ENCODE assay signal across 9 mouse cellular contexts in genomic region chr13:64180300-64180699, GRCm38 (mm10). TPM values are rescaled to one million over a fixed set of nuclear protein-coding genes. Genes with fewer than 3 reads are reported as not detected.
DNase-seq lines count a peak whose midpoint lies in the region; ATAC-seq and TF ChIP-seq lines count a peak whose summit lies in the region.
"Had no signal": no experiment of that assay in that cellular context is flagged by ENCODE, and none has a peak within 500 bp of the region (broad histone marks: within the 10 kb centered on the region; RNA-seq: fewer than 3 reads in every experiment).

No protein-coding gene starts in this region.

- peaks cover 28% of the 10 kb centered on the region for H3K36me3 ChIP-seq in forebrain, postnatal 0 days (ENCODE audit: insufficient read depth)
- H3K36me3 ChIP-seq in forebrain, embryonic 14.5 days (ENCODE audit: control insufficient read depth, insufficient read depth, low read length) = 0 out of 2 replicates have a peak, but pooled peaks cover 11% of the 10 kb centered on the region
- H3K36me3 ChIP-seq in liver, embryonic 14.5 days (replicated peaks; ENCODE audit: control insufficient read depth, insufficient read depth, low read depth) = no peaks in the 10 kb centered on the region
- H3K36me3 ChIP-seq in liver, embryonic 12.5 days = no peaks in the 10 kb centered on the region
- peaks cover 2% of the 10 kb centered on the region; the same call in 1 of the 2 replicates for H3K36me3 ChIP-seq in small intestine, adult 2 months (ENCODE audit: control insufficient read depth, insufficient read depth, low read length)

- no peak overlapping the region for H3K27ac ChIP-seq in forebrain, postnatal 0 days (ENCODE audit: low read depth, low read length)
- no peak overlapping the region for H3K27ac ChIP-seq in forebrain, embryonic 14.5 days (ENCODE audit: low read depth, low read length)
- no peak overlapping the region for H3K27ac ChIP-seq in liver, embryonic 14.5 days
- no peak overlapping the region for H3K27ac ChIP-seq in liver, embryonic 12.5 days
- no peak overlapping the region for H3K27ac ChIP-seq in small intestine, adult 2 months (ENCODE audit: insufficient read depth, low read depth, low read length)
- H3K27ac ChIP-seq: macrophage had no signal

- WGBS in forebrain, postnatal 0 days = 94% methylated on average over 4 of the region's 4 CpGs
- 94% methylated on average over 4 of the region's 4 CpGs for WGBS in forebrain, embryonic 14.5 days
- 54% methylated on average over 4 of the region's 4 CpGs for WGBS in liver, embryonic 14.5 days (ENCODE audit: insufficient replicate concordance)
- WGBS in liver, embryonic 12.5 days (ENCODE audit: insufficient replicate concordance) = 63% methylated on average over 4 of the region's 4 CpGs
- 84% methylated on average over 4 of the region's 4 CpGs for WGBS in small intestine, adult 2 months

- ATAC-seq in forebrain, postnatal 0 days = no peak
- ATAC-seq in forebrain, embryonic 14.5 days = no peak
- ATAC-seq in liver, embryonic 14.5 days (ENCODE audit: insufficient read depth) = no peak
- no peak; the same call in 1 of the 2 replicates for ATAC-seq in liver, embryonic 12.5 days

- H3K4me3 ChIP-seq in forebrain, postnatal 0 days (ENCODE audit: low read depth, low read length) = no peak overlapping the region
- H3K4me3 ChIP-seq in forebrain, embryonic 14.5 days (ENCODE audit: low read depth, low read length) = no peak overlapping the region
- H3K4me3 ChIP-seq in liver, embryonic 14.5 days (ENCODE audit: insufficient read depth in 1 of 2, low read depth in 2 of 2, low read length in 2 of 2) = no peak overlapping the region
- no peak overlapping the region for H3K4me3 ChIP-seq in liver, embryonic 12.5 days
- no peak overlapping the region for H3K4me3 ChIP-seq in small intestine, adult 2 months (ENCODE audit: low read depth, low read length)

- no peaks in the 10 kb centered on the region for H3K4me1 ChIP-seq in forebrain, postnatal 0 days (ENCODE audit: insufficient read depth)
- no peaks in the 10 kb centered on the region for H3K4me1 ChIP-seq in forebrain, embryonic 14.5 days (ENCODE audit: control insufficient read depth, insufficient read depth, low read length)
- peaks cover 0 to 5% of the 10 kb centered on the region in 2 experiments; a peak in 1 of 4 replicates for H3K4me1 ChIP-seq in liver, embryonic 14.5 days (replicated peaks; ENCODE audit: control insufficient read depth in 2 of 2, insufficient read depth in 2 of 2, low read length in 1 of 2)
- no peaks in the 10 kb centered on the region for H3K4me1 ChIP-seq in liver, embryonic 12.5 days
- H3K4me1 ChIP-seq in small intestine, adult 2 months (ENCODE audit: control insufficient read depth, insufficient read depth, insufficient read length, low read length) = peaks cover 5% of the 10 kb centered on the region; the same call in 1 of the 2 replicates

- H3K9ac ChIP-seq in forebrain, postnatal 0 days = no peak overlapping the region
- no peak overlapping the region for H3K9ac ChIP-seq in forebrain, embryonic 14.5 days (ENCODE audit: low read length)
- H3K9ac ChIP-seq in liver, embryonic 14.5 days (replicated peaks) = no peak overlapping the region
- H3K9ac ChIP-seq in liver, embryonic 12.5 days = no peak overlapping the region

- peak; percentile 17; the same call in 1 of the 2 replicates for TF ChIP-seq CTCF in forebrain, postnatal 0 days (IDR thresholded peaks at IDR 0.05; ENCODE audit: low read depth)
- TF ChIP-seq CTCF in liver, embryonic 14.5 days (IDR thresholded peaks at IDR 0.05; ENCODE audit: low read depth) = peak; percentile 54
- peak; percentile 28; the same call in 1 of the 2 replicates for TF ChIP-seq CTCF in small intestine, adult 2 months (IDR thresholded peaks at IDR 0.05; ENCODE audit: extremely low read depth, insufficient read length, insufficient replicate concordance, low read depth, low read length)

- no peak for DNase-seq in forebrain, postnatal 0 days
- DNase-seq in forebrain, embryonic 14.5 days (ENCODE audit: low spot score) = no peak
- DNase-seq in liver, embryonic 14.5 days (ENCODE audit: low read depth in 3 of 3, low spot score in 3 of 3) = no peak
- DNase-seq in NIH3T3 (ENCODE audit: low read depth) = peak; percentile 31
- DNase-seq in layer of hippocampus, postnatal 25 days (ENCODE audit: extremely low spot score in 1 of 2, low spot score in 1 of 2) = no peak
- no peak for DNase-seq in urinary bladder, postnatal 14 days (ENCODE audit: low spot score)

- no peak for TF ChIP-seq EP300 in liver, embryonic 14.5 days (IDR thresholded peaks at IDR 0.05; ENCODE audit: low read depth)

- no peak for TF ChIP-seq POLR2A in small intestine, adult 2 months (IDR thresholded peaks at IDR 0.05; ENCODE audit: low read depth, low read length)

- no peaks in the 10 kb centered on the region for H3K9me3 ChIP-seq in forebrain, postnatal 0 days (ENCODE audit: low read length)
- H3K9me3 ChIP-seq in forebrain, embryonic 14.5 days (replicated peaks; ENCODE audit: control insufficient read depth, low read length) = no peaks in the 10 kb centered on the region
- no peaks in the 10 kb centered on the region for H3K9me3 ChIP-seq in liver, embryonic 14.5 days (ENCODE audit: control insufficient read depth, low read length)
- no peaks in the 10 kb centered on the region for H3K9me3 ChIP-seq in liver, embryonic 12.5 days (replicated peaks)

- no peak overlapping the region for H3K4me2 ChIP-seq in forebrain, postnatal 0 days (ENCODE audit: low read depth)
- H3K4me2 ChIP-seq in forebrain, embryonic 14.5 days (ENCODE audit: low read length) = no peak overlapping the region
- no peak overlapping the region for H3K4me2 ChIP-seq in liver, embryonic 14.5 days (ENCODE audit: low read depth)
- H3K4me2 ChIP-seq in liver, embryonic 12.5 days = no peak overlapping the region

- H3K27me3 ChIP-seq in forebrain, postnatal 0 days (ENCODE audit: insufficient read depth, low read length) = no peaks in the 10 kb centered on the region
- H3K27me3 ChIP-seq in forebrain, embryonic 14.5 days (replicated peaks; ENCODE audit: control insufficient read depth, insufficient read depth, low read length) = no peaks in the 10 kb centered on the region
- H3K27me3 ChIP-seq in liver, embryonic 14.5 days (ENCODE audit: control insufficient read depth, insufficient read depth, low read length) = no peaks in the 10 kb centered on the region
- H3K27me3 ChIP-seq in liver, embryonic 12.5 days (replicated peaks) = no peaks in the 10 kb centered on the region
- no peaks in the 10 kb centered on the region for H3K27me3 ChIP-seq in small intestine, adult 2 months (ENCODE audit: control insufficient read depth, insufficient read depth, low read length)

RNA-seq across cellular contexts. Expression of gene Habp4, which starts 18.7 kb away (rescaled TPM):
- 34.3 and 37.7 TPM in 2 replicates for total RNA-seq in forebrain, postnatal 0 days (2014; rRNA removed)
- polyA plus RNA-seq in forebrain, postnatal 0 days (2015; fragmentation: Nextera tagmentation; extraction: Ambion mirVana) = 34.2 and 41.1 TPM in 2 replicates
- polyA plus RNA-seq in forebrain, embryonic 14.5 days (2014; fragmentation: Nextera tagmentation; extraction: Ambion mirVana) = 17.5 and 18.1 TPM in 2 replicates
- polyA plus RNA-seq in liver, embryonic 14.5 days (2012; rRNA removed) = 6.4 and 10.3 TPM in 2 replicates
- polyA plus RNA-seq in liver, embryonic 14.5 days (2014; fragmentation: Nextera tagmentation; extraction: Ambion mirVana) = 7.7 and 9.7 TPM in 2 replicates
- 14.0 TPM in 2 replicates for polyA plus RNA-seq in liver, embryonic 12.5 days (2016; fragmentation: Nextera tagmentation; extraction: Ambion mirVana)
- polyA plus RNA-seq in small intestine, adult 2 months (2012; rRNA removed) = 6.5 and 8.7 TPM in 2 replicates
- 100 to 1,000 TPM; 145 to 153 TPM for total RNA-seq in layer of hippocampus, postnatal 25 days (2021)

RNA-seq across cellular contexts. Expression of gene Zfp367, which starts 27.3 kb away (rescaled TPM):
- 6.3 and 9.1 TPM in 2 replicates for total RNA-seq in forebrain, postnatal 0 days (2014; rRNA removed)
- 3.1 and 4.1 TPM in 2 replicates for polyA plus RNA-seq in forebrain, postnatal 0 days (2015; fragmentation: Nextera tagmentation; extraction: Ambion mirVana)
- 13.0 and 15.0 TPM in 2 replicates for polyA plus RNA-seq in forebrain, embryonic 14.5 days (2014; fragmentation: Nextera tagmentation; extraction: Ambion mirVana)
- 11.7 and 15.2 TPM in 2 replicates for polyA plus RNA-seq in liver, embryonic 14.5 days (2012; rRNA removed)
- 23.5 and 26.5 TPM in 2 replicates for polyA plus RNA-seq in liver, embryonic 14.5 days (2014; fragmentation: Nextera tagmentation; extraction: Ambion mirVana)
- 26.1 and 27.2 TPM in 2 replicates for polyA plus RNA-seq in liver, embryonic 12.5 days (2016; fragmentation: Nextera tagmentation; extraction: Ambion mirVana)
- 1.8 and 3.0 TPM in 2 replicates for polyA plus RNA-seq in small intestine, adult 2 months (2012; rRNA removed)
- total RNA-seq in layer of hippocampus, postnatal 25 days (2021) = 10 to 100 TPM; 12.6 to 15.9 TPM

RNA-seq across cellular contexts. Expression of gene Slc35d2, which starts 51.1 kb away (rescaled TPM):
- total RNA-seq in forebrain, postnatal 0 days (2014; rRNA removed) = 1.4 and 2.6 TPM in 2 replicates
- polyA plus RNA-seq in forebrain, postnatal 0 days (2015; fragmentation: Nextera tagmentation; extraction: Ambion mirVana) = 1.0 and 1.5 TPM in 2 replicates
- polyA plus RNA-seq in forebrain, embryonic 14.5 days (2014; fragmentation: Nextera tagmentation; extraction: Ambion mirVana) = 0.76 and 1.2 TPM in 2 replicates
- 3.3 and 3.7 TPM in 2 replicates for polyA plus RNA-seq in liver, embryonic 14.5 days (2012; rRNA removed)
- polyA plus RNA-seq in liver, embryonic 14.5 days (2014; fragmentation: Nextera tagmentation; extraction: Ambion mirVana) = 6.7 and 7.2 TPM in 2 replicates
- 3.0 and 3.6 TPM in 2 replicates for polyA plus RNA-seq in liver, embryonic 12.5 days (2016; fragmentation: Nextera tagmentation; extraction: Ambion mirVana)
- polyA plus RNA-seq in small intestine, adult 2 months (2012; rRNA removed) = 3.9 and 7.1 TPM in 2 replicates
- total RNA-seq in layer of hippocampus, postnatal 25 days (2021) = 1 to 10 TPM in 1 of 2 experiments, under 1 TPM in 1; 0.69 to 1.0 TPM
